Mouse (Mus musculus) mesoderm, embryonic 11.5 days (tissue): ENCODE results near the gene Sema6c.
A peak's percentile ranks its signal among the peaks of the same experiment; 100 is the strongest.

Experiments used
- DNase-seq: peaks from one replicate; pipeline ENCODE4 v3.0.0-alpha.2; 2012; ENCODE audit warnings: low read depth, low spot score

Sema6c gene

GRCm38 (mm10) chr3:95142617-95143011 is 17.6 kb upstream of the Sema6c start:
- DNase-seq, result peak; percentile 77

DNA sequence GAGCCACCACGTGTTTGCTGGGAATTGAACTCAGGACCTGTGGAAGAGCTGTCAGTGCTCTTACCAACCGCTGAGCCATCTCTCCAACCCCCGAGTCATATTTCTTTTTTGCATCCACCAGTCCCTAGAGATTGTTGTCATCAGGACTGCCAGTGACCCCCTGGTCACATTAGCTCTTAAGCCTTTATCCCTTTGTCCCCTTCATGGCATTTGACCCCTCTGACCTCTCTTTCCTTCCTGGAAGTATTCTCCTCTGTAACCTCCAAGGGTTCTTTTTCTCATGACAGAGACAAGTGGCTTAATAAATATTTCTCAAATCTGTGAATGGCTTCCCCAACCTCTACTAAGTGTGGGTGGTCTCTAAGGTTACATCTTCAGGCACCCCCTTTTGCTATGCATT is 12.3 kb upstream of the Sema6c start:
- peak; percentile 57 for DNase-seq

GRCm38 (mm10) chr3:95153874-95154273 is 6.4 kb upstream of the Sema6c start:
- no peak for DNase-seq

DNA sequence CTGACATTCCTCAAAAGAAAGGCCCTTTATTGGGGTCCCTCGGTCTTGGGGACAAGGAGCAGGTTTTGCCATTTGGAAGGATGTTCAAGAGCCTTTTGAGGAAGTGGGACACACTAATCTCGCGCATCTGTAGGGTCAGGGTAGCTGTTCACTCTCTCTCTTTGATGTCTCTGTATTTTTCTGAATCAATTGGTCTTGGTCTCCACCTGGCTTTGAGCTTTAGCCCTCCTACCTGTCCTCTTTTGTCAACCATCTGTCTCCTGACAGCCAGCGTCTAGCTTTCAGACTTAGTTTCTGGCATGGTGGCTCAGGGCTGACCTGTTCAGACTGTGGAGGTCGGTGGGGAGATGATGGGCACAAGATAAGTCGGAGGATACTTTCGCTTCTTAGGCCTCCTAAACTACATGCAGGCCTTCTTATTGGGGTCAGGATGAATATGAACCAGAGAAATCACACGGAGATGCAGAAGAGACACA is 708 bp upstream of the Sema6c start:
- no peak for DNase-seq

GRCm38 (mm10) chr3:95161041-95161551 is 839 bp downstream of the Sema6c start:
- peak; percentile 31 for DNase-seq

- no peak for DNase-seq
Observed at GRCm38 (mm10) chr3:95161618-95162344, 1.5 kb downstream of the Sema6c start.

- DNase-seq, result no peak
Observed at GRCm38 (mm10) chr3:95162345-95162628, 2.0 kb downstream of the Sema6c start.

- no peak for DNase-seq
Observed at GRCm38 (mm10) chr3:95163419-95164255, 3.4 kb downstream of the Sema6c start.

GRCm38 (mm10) chr3:95164256-95164550 is 3.9 kb downstream of the Sema6c start:
- DNase-seq, result no peak

GRCm38 (mm10) chr3:95164840-95165239 is 4.6 kb downstream of the Sema6c start:
- no peak for DNase-seq

DNA sequence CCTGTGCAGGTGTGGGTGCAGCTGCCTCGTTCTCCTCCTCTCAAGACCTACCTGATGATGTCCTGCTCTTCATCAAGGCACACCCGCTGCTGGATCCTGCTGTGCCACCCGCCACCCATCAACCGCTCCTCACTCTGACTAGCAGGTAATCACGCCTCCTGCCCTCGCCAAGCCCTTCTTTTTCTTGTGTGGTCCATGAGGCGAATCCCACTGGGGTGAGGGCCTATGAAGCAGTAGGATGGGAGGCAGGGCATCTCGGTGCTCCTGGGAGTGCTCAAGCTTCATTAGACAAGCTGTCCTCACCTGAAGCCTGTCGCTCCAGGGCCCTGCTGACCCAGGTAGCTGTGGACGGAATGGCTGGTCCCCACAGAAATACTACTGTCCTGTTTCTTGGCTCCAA is 9.7 kb downstream of the Sema6c start:
- no peak for DNase-seq

GRCm38 (mm10) chr3:95171105-95171504 is 10.8 kb downstream of the Sema6c start:
- no peak for DNase-seq

GRCm38 (mm10) chr3:95172526-95173255 is 12.4 kb downstream of the Sema6c start:
- no peak for DNase-seq

- DNase-seq, result no peak
Observed at GRCm38 (mm10) chr3:95173256-95173949, 13.1 kb downstream of the Sema6c start.

GRCm38 (mm10) chr3:95174011-95174592 is 13.8 kb downstream of the Sema6c start:
- DNase-seq, result peak; percentile 84

DNA sequence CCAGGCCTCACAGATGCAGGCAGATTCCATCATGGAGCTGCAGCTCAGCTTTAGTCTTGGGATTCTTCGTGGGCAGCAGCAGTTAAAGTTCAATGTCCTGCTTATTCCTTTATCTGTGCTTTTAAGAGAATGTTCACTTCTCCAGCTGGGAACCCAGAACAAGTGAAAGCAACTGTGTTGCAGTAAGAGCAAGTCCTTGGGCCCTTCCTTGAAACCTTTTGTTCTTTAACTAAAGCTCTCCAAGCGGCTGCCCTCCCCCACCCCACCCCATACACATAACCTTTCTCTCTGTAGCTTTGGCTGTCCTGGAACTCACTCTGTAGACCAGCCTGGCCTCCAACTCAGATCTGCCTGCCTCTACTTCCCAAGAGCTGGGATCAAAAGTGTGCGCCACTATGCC is 16.2 kb downstream of the Sema6c start:
- no peak for DNase-seq

DNA sequence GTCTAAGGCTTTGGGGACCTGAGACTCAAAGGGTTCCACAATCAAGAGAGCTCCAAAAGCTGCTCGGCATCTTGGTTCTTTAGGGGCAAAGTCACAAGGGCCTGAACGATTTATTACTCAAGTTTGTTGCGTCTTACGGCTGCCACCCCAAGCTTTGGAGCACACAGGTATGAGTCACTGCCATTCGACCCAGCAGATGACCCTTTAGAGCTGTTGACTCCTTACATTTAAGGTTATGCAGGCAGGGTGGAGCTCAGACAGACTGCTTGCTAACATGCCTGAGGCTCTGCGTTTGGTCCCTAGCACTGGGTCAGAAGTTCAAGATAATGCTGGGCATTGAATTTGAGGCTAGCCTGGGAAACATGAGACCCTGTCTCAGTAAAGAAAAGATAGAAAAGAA is 17.3 kb downstream of the Sema6c start:
- DNase-seq, result no peak

- DNase-seq, result no peak
Observed at GRCm38 (mm10) chr3:95178948-95179347, 18.7 kb downstream of the Sema6c start.

DNA sequence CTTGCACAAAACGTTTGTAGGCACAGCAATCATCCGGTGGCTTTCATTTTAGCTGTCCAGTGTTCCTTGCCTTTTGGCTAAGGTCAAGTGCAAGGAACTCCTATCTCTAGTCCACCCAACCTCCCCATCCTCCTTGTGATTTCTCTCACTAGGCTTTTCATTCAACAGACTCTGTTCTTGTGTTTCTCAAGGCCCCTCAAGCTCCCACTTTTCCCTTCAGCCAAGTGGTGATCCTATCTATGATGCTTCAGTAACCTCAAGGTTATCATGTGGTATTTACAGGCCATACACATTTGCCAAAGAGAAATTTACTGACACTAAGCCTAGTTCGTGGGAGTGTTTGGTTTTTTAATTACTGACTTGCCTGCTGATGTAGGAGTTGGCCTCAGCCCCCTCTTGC is 19.6 kb downstream of the Sema6c start:
- DNase-seq, result no peak

- DNase-seq, result no peak
Observed at GRCm38 (mm10) chr3:95181841-95182240, 21.6 kb downstream of the Sema6c start.

- no peak for DNase-seq
Observed at GRCm38 (mm10) chr3:95184796-95185577, 24.7 kb downstream of the Sema6c start.
